Mouse (Mus musculus) heart, adult 2 months (tissue): Measurements from ENCODE around the gene Nup188. TPM values are rescaled to one million over a fixed set of nuclear protein-coding genes. Genes with fewer than 3 reads are reported as not detected.
A peak's percentile ranks its signal among the peaks of the same experiment; 100 is the strongest.

Experiments
- DNase-seq, 2 experiments: peaks; one replicate each; pipeline ENCODE4 v3.0.0; 2021
- H3K27ac ChIP-seq: fragments of 200-600 bp; 2 replicates; pipeline ENCODE4 v1.8.1; 2022
- H3K27me3 ChIP-seq: fragments of 200-500 bp; 2 replicates; pipeline ENCODE4 v1.6.1; 2012; ENCODE audit warnings: mild to moderate bottlenecking, low read length, inconsistent platforms, mixed read lengths; ENCODE audit not compliant: control insufficient read depth, insufficient read depth
- H3K36me3 ChIP-seq: fragments of 200-500 bp; 2 replicates; pipeline ENCODE4 v1.6.1; 2012; ENCODE audit warnings: low read length, inconsistent platforms; ENCODE audit not compliant: control insufficient read depth, insufficient read depth
- H3K4me1 ChIP-seq: fragments of 200-500 bp; 2 replicates; pipeline ENCODE4 v1.6.1; 2011; ENCODE audit warnings: low read length; ENCODE audit not compliant: control insufficient read depth, insufficient read depth
- H3K4me3 ChIP-seq: fragments of 200-600 bp; 2 replicates; pipeline ENCODE4 v1.8.1; 2022
- H3K79me2 ChIP-seq: fragments of 200-500 bp; replicated peaks from 2 replicates; pipeline ENCODE4 v1.6.1; 2012; ENCODE audit warnings: mild to moderate bottlenecking, inconsistent platforms, low read length, moderate library complexity, mixed read lengths; ENCODE audit not compliant: control insufficient read depth, insufficient read depth
- H3K9ac ChIP-seq: fragments of 200-500 bp; 2 replicates; pipeline ENCODE4 v1.6.1; 2012; ENCODE audit warnings: low read depth, mild to moderate bottlenecking, control low read depth, inconsistent platforms, low read length, mixed read lengths
- CTCF ChIP-seq: fragments of 200-600 bp; IDR thresholded peaks from 2 replicates; pipeline ENCODE4 v1.8.1; 2022; ENCODE audit warnings: antibody characterized with exemption, mild to moderate bottlenecking, moderate library complexity
- EP300 ChIP-seq: fragments of 200-500 bp; IDR thresholded peaks from 2 replicates; pipeline ENCODE4 v1.6.1; 2011; ENCODE audit warnings: low read depth, low read length, control low read depth; ENCODE audit not compliant: insufficient read depth
- POLR2A ChIP-seq: fragments of 200-500 bp; IDR thresholded peaks from 2 replicates; pipeline ENCODE4 v1.6.1; 2011; ENCODE audit warnings: mild to moderate bottlenecking, low read depth, low read length, control low read depth; ENCODE audit not compliant: insufficient read depth
- WGBS: fragments of 180-500 bp; shearing (Covaris S2); methylation state at CpG from one replicate; pipeline ENCODE4 v1.1.7; 2018; 5-methylcytosine and 5-hydroxymethylcytosine counted together
- intact Hi-C: fragments of 180-260 bp; cut with DNase I; formaldehyde crosslinking; loops from one replicate; pipeline ENCODE4 v1.15.1; 2025
- long read RNA-seq: library from polyadenylated mRNA; stranded (forward); transcript quantifications from one replicate; pipeline ENCODE4 v2.0.0, GENCODE M21; 2021
- polyA plus RNA-seq: library from polyadenylated mRNA; depleted of rRNA; stranded (reverse); fragments of >200 nt; gene quantifications from 2 replicates; pipeline ENCODE4 v1.2.3, GENCODE M21; 2012; rRNA removed
- total RNA-seq, 2 experiments: library from RNA; stranded (reverse); gene quantifications; 2 replicates each; pipeline ENCODE4 v1.2.3; 2021

The Nup188 gene
- total RNA-seq: 10 to 100 TPM; 15.3 to 16.9 TPM
- polyA plus RNA-seq: 15.3 and 18.4 TPM in 2 replicates
- long read RNA-seq, full-length matches to known transcripts: 14 of 20 reads
- long read RNA-seq, partial matches to known transcripts: 3 of 20 reads
- long read RNA-seq, other reads (novel, unspliced or antisense): 3 of 20 reads

DNA sequence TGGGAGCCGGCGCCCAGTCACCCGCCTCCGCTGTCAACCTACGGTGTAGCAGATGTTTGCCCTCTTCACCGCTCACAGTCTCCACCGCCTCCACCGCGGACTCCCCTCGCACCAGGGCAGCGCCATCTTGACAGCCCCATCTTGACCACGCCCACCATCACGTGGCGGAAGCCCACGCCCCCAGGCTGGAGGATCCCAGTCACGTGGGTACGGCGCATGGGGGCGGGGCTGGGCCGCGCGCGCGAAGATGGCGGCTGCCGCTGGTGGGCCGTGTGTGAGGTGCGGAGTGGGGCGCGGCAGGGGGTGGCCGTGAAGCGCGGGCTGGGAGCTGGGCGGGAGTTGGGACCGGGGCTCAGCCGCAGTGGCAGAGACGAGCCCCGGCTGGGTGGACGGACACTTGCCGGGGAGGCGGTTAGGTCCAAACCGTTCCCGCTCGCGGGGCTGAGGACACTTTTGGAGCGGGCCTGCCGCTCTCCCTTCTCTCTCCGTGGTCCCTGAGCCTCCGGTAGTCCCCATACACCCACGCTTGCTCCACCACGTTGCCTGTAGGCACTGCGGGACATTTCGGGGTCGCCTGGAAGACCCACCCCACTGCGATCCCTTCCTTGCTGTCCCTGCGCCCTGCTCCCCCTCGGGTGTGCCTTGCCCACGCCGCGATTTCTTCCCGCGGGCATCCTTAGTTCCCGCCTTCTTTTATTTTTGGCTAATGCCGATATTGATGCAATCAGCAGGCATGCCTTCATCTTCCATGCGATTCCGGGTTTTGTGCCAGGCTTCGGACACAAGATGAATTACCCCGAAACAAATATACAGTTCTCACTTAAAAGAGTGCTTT is at the start of gene Nup188, which contains the start of gene Dolk:
TSS of gene Nup188 (plus strand) at position 206 of the 835 bp plus-strand sequence.
TSS of gene Dolk (minus strand) at position 143 of the 835 bp plus-strand sequence.
- H3K4me3 ChIP-seq: peak within 1 kb of the TSS; percentile 89
- 1% methylated on average over 68 of the region's 68 CpGs for WGBS
- peaks cover 1% of the 10 kb centered on the region for H3K79me2 ChIP-seq
- no peaks in the 10 kb centered on the region for H3K36me3 ChIP-seq
- H3K4me1 ChIP-seq: peaks cover 2% of the 10 kb centered on the region; the same call in 1 of the 2 replicates
- H3K27ac ChIP-seq: peak within 1 kb of the TSS; percentile 78
- peak; percentile 95 to 98 for DNase-seq
- no peaks in the 10 kb centered on the region for H3K27me3 ChIP-seq
- peak within 1 kb of the TSS; percentile 90 for H3K9ac ChIP-seq
- TF ChIP-seq EP300 (0 out of 2 replicates have a peak, but pooled peaks have one; percentile 56), CTCF (no peak), POLR2A (peak; percentile 94)
- intact Hi-C loops: loop anchor here (5.0 kb wide), 2 partner anchors 114 to 154 kb away; partner anchors contain the start of genes Endog and Tbc1d13

DNA sequence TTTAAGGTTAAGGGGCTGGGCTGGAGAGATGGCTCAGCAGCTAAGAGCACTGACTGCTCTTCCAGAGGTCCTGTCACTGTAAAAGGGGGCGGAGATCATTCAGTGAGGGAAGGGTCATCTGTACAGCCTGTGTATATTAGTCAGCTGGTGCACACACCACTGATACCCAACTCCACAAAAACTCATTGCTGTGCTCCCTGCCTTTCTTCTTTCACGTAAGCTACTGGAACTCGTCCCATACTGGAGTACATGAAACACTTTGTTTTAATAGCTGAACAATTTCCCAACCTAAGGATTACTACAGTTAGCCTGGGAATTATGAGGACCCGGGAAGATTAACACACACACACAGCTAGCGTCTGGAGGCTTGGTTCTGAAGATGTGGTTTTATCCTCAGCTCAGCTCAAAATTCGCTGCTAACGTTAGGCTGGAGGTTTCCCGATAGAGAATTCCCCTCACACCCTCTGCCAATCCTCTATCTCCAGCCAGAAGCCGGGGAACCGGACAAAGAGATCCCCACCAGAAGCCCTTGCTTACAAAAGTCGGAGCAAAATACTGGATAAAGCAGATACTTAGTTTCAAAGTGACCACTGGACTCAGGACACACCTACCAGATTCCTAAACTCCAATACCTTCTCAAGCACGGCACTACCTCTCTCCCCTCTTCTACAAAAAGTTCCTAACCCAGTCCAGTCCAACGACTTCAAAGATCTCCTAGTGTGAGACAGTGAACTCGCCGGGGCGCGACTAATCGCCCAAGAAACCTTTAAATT is 49.6 kb upstream of the Nup188 start:
- H3K27me3 ChIP-seq: no peaks in the 10 kb centered on the region
- peak overlapping the region; percentile 98 for H3K27ac ChIP-seq
- H3K4me3 ChIP-seq: peak overlapping the region; percentile 81
- TF ChIP-seq POLR2A (no peak), EP300 (no peak), CTCF (no peak)
- WGBS: 3% methylated on average over 18 of the region's 18 CpGs
- intact Hi-C loops: loop anchor here (1.0 to 2.0 kb wide), 3 partner anchors 30 to 60 kb away; no protein-coding TSS in a partner anchor
- peaks cover 25% of the 10 kb centered on the region for H3K4me1 ChIP-seq
- no peaks in the 10 kb centered on the region; the same call in 1 of the 2 replicates for H3K79me2 ChIP-seq
- peak overlapping the region; percentile 62 for H3K9ac ChIP-seq
- peak in 1 of 2 experiments; percentile 21 for DNase-seq
- H3K36me3 ChIP-seq: peaks cover 14% of the 10 kb centered on the region

DNA sequence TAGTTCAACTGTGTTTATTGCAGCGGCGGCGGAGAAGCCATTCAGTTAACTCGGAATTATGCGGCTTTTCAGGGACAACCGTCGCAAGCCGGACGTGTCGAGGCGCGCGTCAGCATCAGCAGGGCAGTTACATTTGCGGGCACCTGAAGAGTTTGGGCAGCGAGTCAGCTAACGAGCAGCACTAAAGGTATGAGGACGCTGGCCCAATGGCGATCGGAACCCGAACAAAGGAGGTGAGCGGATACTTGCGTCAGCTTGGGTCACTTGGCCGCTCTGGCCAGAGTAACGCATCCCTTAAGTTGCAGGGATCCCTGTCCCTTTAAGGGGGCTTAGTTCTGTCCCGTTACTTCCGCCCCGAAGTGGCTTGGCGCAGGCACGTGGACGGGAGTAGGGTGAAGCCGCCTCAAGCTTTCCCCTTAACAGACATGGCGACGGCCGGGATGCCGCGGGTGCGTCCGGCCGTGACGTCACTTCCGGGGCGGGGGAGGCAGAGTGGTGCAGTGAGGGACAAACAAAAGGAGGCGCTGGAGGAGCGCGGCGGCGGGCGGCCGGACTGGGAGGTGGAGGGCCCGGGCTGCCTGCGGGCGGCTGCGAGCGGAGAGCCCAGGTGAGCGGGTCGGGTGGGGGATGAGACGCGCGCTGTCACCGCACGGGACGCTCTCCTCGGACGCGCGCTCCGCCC is 48.9 kb upstream of the Nup188 start, which contains the start of gene Lrrc8a:
TSS of gene Lrrc8a (plus strand) at position 517 of the 682 bp plus-strand sequence.
- no peaks in the 10 kb centered on the region for H3K27me3 ChIP-seq
- DNase-seq: peak; percentile 100

DNA sequence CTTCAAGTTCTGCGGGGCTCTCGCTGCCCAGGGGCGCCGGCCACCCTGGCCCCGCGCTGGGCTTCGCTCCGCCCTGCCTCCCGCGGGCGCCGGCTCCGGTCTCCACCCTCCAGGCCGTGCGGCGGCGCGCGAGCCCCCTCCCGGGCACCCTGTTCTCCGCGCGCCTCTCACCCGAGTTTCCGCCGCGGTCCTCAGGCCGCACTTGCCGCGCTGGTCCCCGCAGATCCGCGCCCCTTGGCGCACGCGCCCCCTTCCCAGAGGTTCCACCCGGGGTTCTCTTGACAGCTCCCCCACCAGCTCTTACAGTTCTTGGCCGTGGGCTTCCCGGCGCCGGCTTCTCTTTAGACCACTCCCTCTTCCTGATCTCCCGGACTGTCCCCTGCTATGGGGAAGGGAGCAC is 48.3 kb upstream of the Nup188 start:
- no peaks in the 10 kb centered on the region for H3K27me3 ChIP-seq
- TF ChIP-seq CTCF: peak; percentile 43
- TF ChIP-seq EP300: no peak
- peak in 1 of 2 experiments; percentile 86 for DNase-seq
- H3K27ac ChIP-seq: peak overlapping the region; percentile 98
- no peaks in the 10 kb centered on the region; the same call in 1 of the 2 replicates for H3K79me2 ChIP-seq
- peak overlapping the region; percentile 85 for H3K9ac ChIP-seq
- peaks cover 20% of the 10 kb centered on the region for H3K36me3 ChIP-seq
- H3K4me1 ChIP-seq: peaks cover 30% of the 10 kb centered on the region
- H3K4me3 ChIP-seq: peak overlapping the region; percentile 81
- under 1% methylated on average over 42 of the region's 42 CpGs for WGBS
- intact Hi-C loops: loop anchor here (1.0 to 2.0 kb wide), 3 partner anchors 32 to 61 kb away; no protein-coding TSS in a partner anchor

More for the DNA sequence above, 48.9 kb upstream of the Nup188 start, which contains the start of gene Lrrc8a:
- H3K36me3 ChIP-seq: peaks cover 19% of the 10 kb centered on the region
- peak; percentile 68 for TF ChIP-seq CTCF
- TF ChIP-seq EP300: peak; percentile 68; the same call in 1 of the 2 replicates
- peak; percentile 73 for TF ChIP-seq POLR2A
- H3K79me2 ChIP-seq: no peaks in the 10 kb centered on the region; the same call in 1 of the 2 replicates
- WGBS: under 1% methylated on average over 67 of the region's 67 CpGs
- H3K4me3 ChIP-seq: peak within 1 kb of the TSS; percentile 81
- peaks cover 27% of the 10 kb centered on the region for H3K4me1 ChIP-seq
- H3K9ac ChIP-seq: peak within 1 kb of the TSS; percentile 85
- peak within 1 kb of the TSS; percentile 98 for H3K27ac ChIP-seq
- intact Hi-C loops: loop anchor here (1.0 to 2.0 kb wide), 3 partner anchors 31 to 61 kb away; no protein-coding TSS in a partner anchor

DNA sequence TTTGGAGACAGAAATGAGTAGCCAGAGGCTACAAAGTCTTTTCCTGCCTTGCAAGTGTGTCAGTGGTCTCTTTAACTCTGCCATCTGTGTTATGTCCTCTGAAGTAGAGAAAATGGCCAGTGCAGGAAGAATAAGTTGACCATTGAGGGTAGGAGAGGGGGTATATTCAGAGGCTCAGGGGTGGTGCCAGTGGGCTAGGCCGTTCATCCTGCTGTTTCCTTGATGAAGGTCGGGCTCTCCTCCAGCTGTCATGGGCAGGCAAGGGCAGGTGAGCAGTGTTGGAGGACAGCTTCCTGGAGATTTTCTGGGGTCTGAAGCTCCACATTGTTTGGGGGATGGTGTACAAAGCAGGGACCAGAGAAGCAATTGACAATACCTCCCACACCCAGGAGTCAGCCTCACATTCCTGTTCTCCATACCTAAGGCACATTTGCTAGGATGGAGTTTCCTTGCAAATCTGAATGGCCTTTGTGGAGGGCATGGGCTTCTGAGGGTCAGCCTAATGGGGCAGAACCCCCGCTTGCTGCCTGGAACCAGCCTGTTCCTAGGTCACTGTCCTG is 47.2 kb upstream of the Nup188 start:
- 25% methylated on average over 3 of the region's 3 CpGs for WGBS
- Histone ChIP-seq H3K27me3 (no peaks in the 10 kb centered on the region), H3K4me1 (peaks cover 34% of the 10 kb centered on the region), H3K79me2 (peaks cover 3% of the 10 kb centered on the region), H3K27ac (peak overlapping the region; percentile 98), H3K4me3 (peak overlapping the region; percentile 81), H3K36me3 (peaks cover 28% of the 10 kb centered on the region), H3K9ac (peak overlapping the region; percentile 85)
- intact Hi-C loops: no loop called here
- peak; percentile 40 to 47 for DNase-seq
- TF ChIP-seq CTCF (no peak), POLR2A (peak; percentile 10; the same call in 1 of the 2 replicates)
